Mouse (Mus musculus) cerebellum, postnatal 14 days (tissue): ENCODE results near the gene Upk3b.

Experiments used
- DNase-seq, 2 experiments: peaks; one replicate each; pipeline ENCODE4 v3.0.0; 2021; ENCODE audit warnings: mixed read lengths in 2 of 2

Upk3b gene

GRCm38 (mm10) chr5:136076284-136076683 lies 38.0 kb downstream of the Upk3b start:
- DNase-seq, result no peak

GRCm38 (mm10) chr5:136077001-136077550 lies 38.8 kb downstream of the Upk3b start:
- no peak for DNase-seq

GRCm38 (mm10) chr5:136078136-136078535 lies 39.8 kb downstream of the Upk3b start:
- DNase-seq, result no peak

GRCm38 (mm10) chr5:136082345-136082744 lies 44.0 kb downstream of the Upk3b start:
- no peak for DNase-seq

GRCm38 (mm10) chr5:136083669-136084107 lies 45.4 kb downstream of the Upk3b start, which contains the start of gene Rasa4:
Gene Rasa4, plus strand, starts transcription at chr5:136083916.
- peak; percentile 94 to 95 for DNase-seq

- no peak for DNase-seq
Observed at GRCm38 (mm10) chr5:136084144-136084881, 46.0 kb downstream of the Upk3b start.

- peak; percentile 71 to 83 for DNase-seq
Observed at GRCm38 (mm10) chr5:136084891-136085651, 46.8 kb downstream of the Upk3b start.

GRCm38 (mm10) chr5:136086290-136086689 lies 48.0 kb downstream of the Upk3b start:
- DNase-seq, result no peak

GRCm38 (mm10) chr5:136088821-136089575 lies 50.7 kb downstream of the Upk3b start:
- DNase-seq, result peak; percentile 43 to 70

GRCm38 (mm10) chr5:136091927-136092326 lies 53.6 kb downstream of the Upk3b start:
- DNase-seq, result no peak

- no peak for DNase-seq
Observed at GRCm38 (mm10) chr5:136094249-136095010, 56.1 kb downstream of the Upk3b start.

GRCm38 (mm10) chr5:136095089-136095488 lies 56.8 kb downstream of the Upk3b start:
- DNase-seq, result no peak
